Mouse (Mus musculus) embryonic facial prominence, embryonic 15.5 days (tissue): ENCODE results near the gene Faf1. TPM values are rescaled to one million over a fixed set of nuclear protein-coding genes. Genes with fewer than 3 reads are reported as not detected.

Experiments
- ATAC-seq: fragments of 200-750 bp; cut with Nextera tagmentation; 2 replicates; pipeline ENCODE4 v1.8.0; 2017; ENCODE audit warnings: low read depth, moderate TSS enrichment; ENCODE audit not compliant: insufficient number of reproducible peaks, low FRiP score, low TSS enrichment
- H3K27ac ChIP-seq: fragments of 300-500 bp; sonication (generic); replicated peaks from 2 replicates; pipeline ENCODE4 v1.5.1; 2015; ENCODE audit warnings: mild to moderate bottlenecking, inconsistent platforms
- H3K27me3 ChIP-seq: fragments of 300-500 bp; sonication (generic); 2 replicates; pipeline ENCODE4 v1.6.1; 2015; ENCODE audit warnings: inconsistent platforms
- H3K36me3 ChIP-seq: fragments of 300-500 bp; sonication (generic); 2 replicates; pipeline ENCODE4 v1.6.1; 2015; ENCODE audit warnings: mild to moderate bottlenecking, inconsistent platforms
- H3K4me1 ChIP-seq: fragments of 300-500 bp; sonication (generic); 2 replicates; pipeline ENCODE4 v1.6.1; 2015; ENCODE audit warnings: inconsistent platforms
- H3K4me2 ChIP-seq: fragments of 300-500 bp; sonication (generic); replicated peaks from 2 replicates; pipeline ENCODE4 v1.6.1; 2015; ENCODE audit warnings: mild to moderate bottlenecking, inconsistent platforms
- H3K4me3 ChIP-seq: fragments of 300-500 bp; sonication (generic); replicated peaks from 2 replicates; pipeline ENCODE4 v1.5.1; 2015; ENCODE audit warnings: mild to moderate bottlenecking, inconsistent platforms
- H3K9ac ChIP-seq: fragments of 300-500 bp; sonication (generic); 2 replicates; pipeline ENCODE4 v1.6.1; 2015; ENCODE audit warnings: inconsistent platforms
- H3K9me3 ChIP-seq: fragments of 300-500 bp; sonication (generic); replicated peaks from 2 replicates; pipeline ENCODE4 v1.6.1; 2016; ENCODE audit warnings: inconsistent platforms
- WGBS: fragments of 180-500 bp; shearing (Covaris S2); methylation state at CpG from one replicate; pipeline ENCODE4 v1.1.7; 2015; 5-methylcytosine and 5-hydroxymethylcytosine counted together
- polyA plus RNA-seq: library from polyadenylated mRNA; unstranded; fragments of >200 nt; fragmentation: Nextera tagmentation; extraction: Ambion mirVana; gene quantifications from 2 replicates; pipeline ENCODE4 v1.2.1, GENCODE M21; 2015

The Faf1 gene
- polyA plus RNA-seq, 1 experiment from 2014 or later, result 25.1 TPM

DNA sequence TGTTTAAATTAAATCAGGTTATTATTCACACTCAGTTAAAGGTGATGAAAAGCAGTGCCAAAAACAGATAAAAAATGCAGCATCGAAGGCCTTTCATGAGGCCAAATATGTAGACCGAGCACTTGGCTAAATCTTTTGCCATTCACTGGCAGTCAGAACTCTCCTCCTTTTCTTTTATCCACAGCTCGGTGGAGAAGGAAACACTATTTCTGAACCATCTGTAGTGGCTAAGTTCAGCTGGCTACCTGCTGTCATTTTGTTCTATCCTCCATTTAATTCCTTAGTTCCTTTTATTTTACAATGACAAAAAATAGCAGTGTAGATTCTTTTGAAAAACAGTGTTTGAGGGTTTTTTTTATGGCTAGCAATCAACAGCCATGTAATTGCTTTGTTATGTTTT lies 186.6 kb downstream of the Faf1 start:
- ATAC-seq, result no peak
- no peak overlapping the region for H3K4me2 ChIP-seq
- H3K4me3 ChIP-seq, result no peak overlapping the region
- H3K9me3 ChIP-seq, result no peaks in the 10 kb centered on the region
- H3K27me3 ChIP-seq, result no peaks in the 10 kb centered on the region
- WGBS, result 56% methylated on average over 3 of the region's 3 CpGs
- no peak overlapping the region for H3K27ac ChIP-seq
- H3K9ac ChIP-seq, result no peak overlapping the region
- no peaks in the 10 kb centered on the region for H3K36me3 ChIP-seq
- H3K4me1 ChIP-seq, result no peaks in the 10 kb centered on the region

DNA sequence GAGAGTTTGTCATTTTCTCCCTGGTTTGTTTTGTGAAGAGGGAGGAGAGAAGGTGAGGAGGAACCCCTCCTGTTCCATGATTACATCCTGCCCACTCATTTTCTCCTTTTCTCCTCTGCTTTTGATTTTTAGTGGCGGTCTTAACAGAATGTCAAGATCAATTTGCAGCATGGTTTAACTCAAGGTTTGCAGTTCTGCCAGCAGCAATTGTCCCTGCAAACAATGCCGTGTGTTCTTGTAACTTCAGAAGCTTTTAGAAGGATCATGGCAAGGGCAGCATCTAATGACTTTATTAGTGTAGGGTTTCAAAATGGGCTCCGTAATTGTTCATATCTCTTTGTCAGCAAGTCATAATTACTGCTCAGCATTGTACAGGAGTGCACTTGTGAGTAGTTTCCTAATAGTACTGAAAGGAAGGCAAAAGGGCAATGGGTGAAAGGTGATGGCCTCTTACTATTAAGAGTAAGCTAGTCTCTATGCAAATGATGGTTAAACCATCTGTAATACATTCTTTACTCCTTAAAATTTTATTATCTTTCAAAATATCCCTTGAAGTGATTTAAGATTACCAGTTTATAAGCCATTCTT lies 192.6 kb downstream of the Faf1 start:
- no peaks in the 10 kb centered on the region for H3K4me1 ChIP-seq
- H3K27me3 ChIP-seq, result no peaks in the 10 kb centered on the region
- no peak overlapping the region for H3K4me2 ChIP-seq
- H3K9me3 ChIP-seq, result no peaks in the 10 kb centered on the region
- H3K27ac ChIP-seq, result no peak overlapping the region
- H3K9ac ChIP-seq, result no peak overlapping the region
- WGBS, result 31% methylated on average over 3 of the region's 3 CpGs
- H3K36me3 ChIP-seq, result no peaks in the 10 kb centered on the region
- H3K4me3 ChIP-seq, result no peak overlapping the region
- no peak for ATAC-seq

DNA sequence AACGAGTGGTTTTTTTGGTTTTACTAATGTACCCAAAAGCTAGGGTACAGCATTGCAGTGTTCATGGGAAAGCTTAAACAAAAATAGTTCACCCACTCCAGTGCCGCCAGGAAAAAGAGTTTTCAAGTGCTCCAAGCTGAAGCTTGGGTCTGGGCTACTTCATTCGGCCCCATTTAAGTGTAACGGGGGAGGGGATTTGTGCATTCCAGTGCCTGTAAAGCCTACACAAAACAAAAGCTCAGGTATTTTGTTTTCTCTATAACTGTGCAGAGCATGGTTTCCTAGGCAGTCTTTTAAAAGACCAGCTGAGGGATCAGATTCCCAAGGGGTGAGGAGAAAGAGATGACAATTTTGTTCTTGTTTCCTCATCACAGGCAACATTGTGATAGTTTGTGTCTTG lies 207.9 kb downstream of the Faf1 start:
- Histone ChIP-seq H3K27me3 (no peaks in the 10 kb centered on the region), H3K27ac (no peak overlapping the region; the same call in 1 of the 2 replicates), H3K4me1 (no peaks in the 10 kb centered on the region), H3K36me3 (no peaks in the 10 kb centered on the region), H3K4me2 (no peak overlapping the region), H3K9ac (no peak overlapping the region), H3K9me3 (no peaks in the 10 kb centered on the region), H3K4me3 (no peak overlapping the region)
- no peak for ATAC-seq
- WGBS, result 53% methylated on average over 4 of the region's 4 CpGs

DNA sequence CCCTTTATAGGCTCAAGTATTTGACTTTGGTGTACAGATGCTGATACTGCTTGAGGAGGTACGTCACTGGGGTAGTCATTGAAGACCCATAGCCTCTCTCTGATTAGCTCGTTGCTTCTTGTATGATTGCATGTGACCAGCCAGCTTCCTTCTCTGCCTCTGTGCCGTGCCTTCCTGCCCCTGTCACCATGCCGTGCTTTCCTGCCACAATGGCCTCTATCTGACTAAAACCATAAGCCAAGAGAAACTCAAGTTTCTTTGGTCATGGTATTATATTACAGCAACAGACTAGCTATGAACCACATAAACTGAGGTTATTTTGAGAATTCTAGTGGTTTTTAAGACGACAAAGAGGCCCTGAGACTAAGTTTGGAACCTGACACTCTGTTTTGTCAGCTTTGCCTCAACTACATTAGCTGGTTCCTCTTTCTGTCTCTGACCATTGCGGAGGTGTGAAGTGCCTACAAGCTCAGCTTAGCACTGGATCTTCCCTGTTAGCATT lies 211.5 kb downstream of the Faf1 start:
- Histone ChIP-seq H3K9ac (no peak overlapping the region), H3K27me3 (no peaks in the 10 kb centered on the region), H3K4me3 (no peak overlapping the region), H3K27ac (no peak overlapping the region), H3K36me3 (peaks cover 13% of the 10 kb centered on the region), H3K9me3 (no peaks in the 10 kb centered on the region), H3K4me2 (no peak overlapping the region), H3K4me1 (no peaks in the 10 kb centered on the region)
- ATAC-seq, result no peak
- 73% methylated on average over 6 of the region's 6 CpGs for WGBS

DNA sequence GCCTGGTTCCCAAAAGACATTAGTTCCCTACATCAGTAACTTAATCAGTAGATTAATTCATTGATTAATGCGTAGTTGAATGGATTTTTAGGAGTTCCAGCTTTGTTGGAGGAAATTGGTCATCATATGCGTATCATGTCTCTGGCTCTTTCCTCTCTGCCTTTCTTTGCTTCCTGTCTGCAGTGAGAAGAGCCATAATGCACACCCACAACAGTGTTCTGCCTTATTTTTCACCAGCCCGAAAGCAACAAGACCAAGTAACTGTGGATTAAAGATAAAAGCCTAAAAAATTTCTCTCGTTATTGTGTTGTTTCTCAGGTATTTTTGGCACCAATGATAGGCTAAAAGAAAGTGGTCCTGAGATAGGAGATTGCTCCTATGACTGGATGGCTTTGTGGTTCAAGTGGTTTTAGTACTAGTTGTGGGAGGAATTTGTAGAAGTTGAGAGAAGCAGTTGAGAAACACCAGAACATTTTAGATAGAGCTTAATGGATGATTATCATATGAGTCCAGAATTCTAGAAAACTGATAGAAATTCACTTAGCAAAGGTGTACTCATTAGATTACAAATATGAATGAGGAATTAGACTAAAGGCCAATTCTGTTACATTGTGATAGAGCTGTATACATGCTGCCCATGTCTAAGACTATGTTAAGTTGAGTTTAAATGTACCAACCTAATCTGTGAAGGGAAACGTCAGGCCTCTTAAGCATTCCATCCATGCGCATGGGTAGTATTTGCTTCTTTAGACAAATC lies 221.6 kb downstream of the Faf1 start:
- Histone ChIP-seq H3K27me3 (no peaks in the 10 kb centered on the region), H3K4me1 (no peaks in the 10 kb centered on the region), H3K9me3 (no peaks in the 10 kb centered on the region), H3K4me2 (no peak overlapping the region), H3K4me3 (no peak overlapping the region), H3K9ac (no peak overlapping the region), H3K36me3 (no peaks in the 10 kb centered on the region), H3K27ac (no peak overlapping the region)
- 84% methylated on average over 6 of the region's 6 CpGs for WGBS
- ATAC-seq, result no peak

DNA sequence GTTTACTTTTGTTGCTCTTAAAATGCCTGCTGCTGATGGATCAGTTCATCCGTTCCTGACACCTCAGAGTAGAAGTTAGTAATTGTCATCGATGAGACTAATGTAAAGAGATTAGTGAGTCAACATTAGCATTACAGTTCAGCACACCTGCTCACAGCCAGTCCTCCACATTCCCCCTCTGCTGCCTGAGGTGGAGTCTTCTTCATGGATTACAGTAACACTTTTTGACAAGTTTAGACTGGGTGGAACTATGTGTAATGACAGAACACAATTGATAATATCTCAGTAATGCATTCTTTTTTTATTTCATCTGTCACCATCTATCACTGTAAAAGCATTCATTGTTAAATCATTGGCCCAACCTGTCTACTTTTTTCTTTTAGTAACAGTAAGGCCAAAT lies 224.7 kb downstream of the Faf1 start:
- no peak overlapping the region for H3K9ac ChIP-seq
- no peak overlapping the region for H3K4me3 ChIP-seq
- WGBS, result 65% methylated on average over 2 of the region's 2 CpGs
- H3K27ac ChIP-seq, result no peak overlapping the region
- no peaks in the 10 kb centered on the region for H3K27me3 ChIP-seq
- ATAC-seq, result no peak
- H3K36me3 ChIP-seq, result no peaks in the 10 kb centered on the region
- no peaks in the 10 kb centered on the region for H3K4me1 ChIP-seq
- H3K9me3 ChIP-seq, result no peaks in the 10 kb centered on the region
- no peak overlapping the region for H3K4me2 ChIP-seq

DNA sequence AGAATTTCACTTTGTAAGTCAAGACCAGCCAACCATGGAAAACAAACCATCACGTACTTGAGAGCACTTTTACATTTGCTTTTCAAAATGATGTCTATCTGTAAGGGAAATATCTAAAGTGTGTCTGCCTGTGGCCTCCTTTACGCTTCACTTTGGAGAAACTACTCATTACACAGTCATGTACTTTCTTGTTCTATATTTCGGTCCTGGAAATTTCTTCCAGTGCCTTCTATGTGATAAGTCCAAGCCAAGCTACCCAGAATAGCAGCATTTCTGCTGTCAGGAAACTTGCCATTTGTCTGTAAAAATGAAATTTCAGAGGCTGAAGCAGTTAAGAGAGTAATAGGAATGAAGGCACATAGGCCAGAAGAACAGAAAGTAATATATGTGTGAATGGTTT lies 228.1 kb downstream of the Faf1 start:
- Histone ChIP-seq H3K9me3 (no peaks in the 10 kb centered on the region), H3K4me3 (no peak overlapping the region), H3K4me2 (no peak overlapping the region), H3K27ac (no peak overlapping the region), H3K36me3 (no peaks in the 10 kb centered on the region), H3K4me1 (no peaks in the 10 kb centered on the region), H3K27me3 (no peaks in the 10 kb centered on the region), H3K9ac (no peak overlapping the region)
- whole genome bisulfite sequencing, result 89% methylated on average over 3 of the region's 3 CpGs
- ATAC-seq, result no peak

DNA sequence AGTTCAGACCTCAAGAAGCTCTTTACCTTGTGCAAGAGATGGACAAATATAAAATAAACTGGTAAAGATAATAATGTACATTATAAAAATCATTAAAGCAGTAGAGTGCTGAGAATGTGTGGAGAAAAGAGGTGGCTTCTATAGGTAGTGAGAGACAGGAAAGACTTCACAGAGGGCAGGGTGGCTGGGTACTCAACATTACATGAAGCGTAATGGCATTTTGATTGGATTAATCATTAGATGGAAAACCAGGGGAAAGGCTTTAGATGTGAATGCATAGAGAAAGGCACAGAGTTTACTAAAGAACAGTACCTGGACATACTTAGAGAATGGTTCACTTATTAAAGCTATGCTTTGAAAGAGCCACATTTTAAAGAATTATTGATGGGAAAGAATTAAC lies 252.7 kb downstream of the Faf1 start:
- ATAC-seq, result no peak
- H3K36me3 ChIP-seq, result 0 out of 2 replicates have a peak, but pooled peaks cover 3% of the 10 kb centered on the region
- no peaks in the 10 kb centered on the region for H3K9me3 ChIP-seq
- H3K4me1 ChIP-seq, result no peaks in the 10 kb centered on the region
- H3K4me3 ChIP-seq, result no peak overlapping the region
- WGBS, result 92% methylated on average over 1 of the region's 1 CpGs
- H3K4me2 ChIP-seq, result no peak overlapping the region
- H3K9ac ChIP-seq, result no peak overlapping the region
- no peak overlapping the region for H3K27ac ChIP-seq
- H3K27me3 ChIP-seq, result no peaks in the 10 kb centered on the region

DNA sequence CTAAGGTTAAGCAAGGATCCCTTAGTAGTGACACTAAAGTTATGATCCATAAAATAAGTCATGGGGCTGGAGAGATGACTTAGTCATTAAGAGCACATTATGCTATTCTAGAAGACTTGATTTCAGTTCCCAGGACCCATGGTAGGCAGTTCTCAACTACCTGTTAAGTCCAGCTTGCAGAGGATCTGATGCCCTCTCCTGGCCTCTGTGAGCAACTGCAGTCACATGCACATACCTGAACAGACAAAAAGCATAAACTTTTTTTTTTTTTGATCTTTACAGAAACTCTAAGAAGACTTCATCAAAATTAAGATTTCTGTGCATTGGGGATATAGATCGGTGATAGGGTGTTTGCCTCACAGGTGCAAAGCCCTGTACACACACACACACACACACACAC lies 254.1 kb downstream of the Faf1 start:
- Histone ChIP-seq H3K4me2 (no peak overlapping the region), H3K9ac (no peak overlapping the region), H3K9me3 (no peaks in the 10 kb centered on the region), H3K36me3 (0 out of 2 replicates have a peak, but pooled peaks cover 3% of the 10 kb centered on the region), H3K4me1 (no peaks in the 10 kb centered on the region), H3K27ac (no peak overlapping the region), H3K4me3 (no peak overlapping the region), H3K27me3 (no peaks in the 10 kb centered on the region)
- WGBS, result 90% methylated on average over 1 of the region's 1 CpGs
- ATAC-seq, result no peak

DNA sequence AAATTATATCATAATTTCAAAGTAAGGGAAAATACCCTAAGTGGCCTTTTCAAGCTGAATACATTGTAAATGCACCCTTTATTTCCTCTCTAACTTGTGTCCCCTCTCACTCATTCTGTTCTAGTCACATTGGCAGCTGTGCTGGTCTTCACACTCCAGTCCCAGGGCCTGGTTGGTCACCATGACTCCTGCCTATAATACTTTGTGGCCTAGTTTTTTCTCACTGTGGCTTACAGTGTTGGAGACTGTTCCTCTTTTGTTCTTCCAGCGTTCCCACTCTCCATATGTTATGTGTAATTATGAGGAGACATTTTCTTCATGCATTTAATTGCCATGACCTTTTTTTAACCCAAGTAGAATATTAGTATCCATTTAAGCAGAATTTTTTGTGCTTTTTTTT lies 254.5 kb downstream of the Faf1 start:
- H3K9ac ChIP-seq, result no peak overlapping the region
- no peak overlapping the region for H3K27ac ChIP-seq
- H3K4me1 ChIP-seq, result no peaks in the 10 kb centered on the region
- H3K4me2 ChIP-seq, result no peak overlapping the region
- no peaks in the 10 kb centered on the region for H3K9me3 ChIP-seq
- 0 out of 2 replicates have a peak, but pooled peaks cover 3% of the 10 kb centered on the region for H3K36me3 ChIP-seq
- ATAC-seq, result no peak
- 77% methylated on average over 1 of the region's 1 CpGs for WGBS
- no peak overlapping the region for H3K4me3 ChIP-seq
- H3K27me3 ChIP-seq, result no peaks in the 10 kb centered on the region

DNA sequence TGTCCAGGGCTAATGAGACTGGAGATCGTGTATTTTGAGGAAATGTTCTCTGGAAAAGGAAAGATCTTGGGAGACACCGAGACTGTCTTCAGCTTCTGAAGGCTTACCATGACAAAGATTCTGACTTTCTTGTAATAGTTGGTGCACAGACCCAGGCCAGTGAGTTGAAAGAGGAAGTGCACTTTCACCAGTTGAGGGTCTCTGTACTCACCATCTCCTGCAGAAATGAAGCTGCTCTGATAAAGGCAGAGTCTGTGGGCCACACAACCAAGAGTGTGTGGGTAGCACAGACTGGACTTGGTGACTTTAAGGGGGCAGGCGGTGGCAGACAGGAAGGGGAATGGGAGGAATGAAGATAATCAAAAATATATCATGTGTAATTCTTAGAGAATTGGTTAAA lies 260.2 kb downstream of the Faf1 start:
- no peak overlapping the region for H3K4me3 ChIP-seq
- H3K4me2 ChIP-seq, result no peak overlapping the region
- H3K4me1 ChIP-seq, result no peaks in the 10 kb centered on the region
- H3K36me3 ChIP-seq, result no peaks in the 10 kb centered on the region
- no peaks in the 10 kb centered on the region for H3K27me3 ChIP-seq
- no peak overlapping the region for H3K9ac ChIP-seq
- H3K27ac ChIP-seq, result no peak overlapping the region
- 94% methylated on average over 3 of the region's 3 CpGs for WGBS
- no peak for ATAC-seq
- no peaks in the 10 kb centered on the region for H3K9me3 ChIP-seq

DNA sequence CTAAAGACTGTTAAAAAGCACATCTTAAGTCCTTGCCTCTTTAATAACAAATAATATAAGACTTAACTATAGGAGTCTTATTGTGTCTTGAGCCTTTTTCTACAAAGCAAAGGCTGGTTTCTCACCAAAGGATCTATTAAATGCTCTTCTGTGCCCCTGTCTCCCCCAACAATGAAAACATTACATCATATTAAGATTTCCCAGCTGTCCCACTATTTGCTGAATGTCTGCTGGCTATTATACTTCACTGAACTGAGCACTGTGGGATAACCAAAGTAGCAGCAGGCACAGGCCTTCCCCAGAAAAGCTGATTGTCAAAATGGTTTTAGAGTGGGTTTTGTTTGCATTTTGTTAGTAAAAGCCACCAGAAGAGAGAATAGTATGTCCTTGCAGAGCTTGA lies 262.9 kb downstream of the Faf1 start:
- Histone ChIP-seq H3K27me3 (no peaks in the 10 kb centered on the region), H3K9ac (no peak overlapping the region), H3K4me2 (no peak overlapping the region), H3K4me1 (no peaks in the 10 kb centered on the region), H3K27ac (no peak overlapping the region), H3K36me3 (no peaks in the 10 kb centered on the region), H3K9me3 (no peaks in the 10 kb centered on the region), H3K4me3 (no peak overlapping the region)
- no peak for ATAC-seq
